Mouse (Mus musculus) midbrain, embryonic 14.5 days (tissue): ENCODE measurements at regions not wholly inside any gene's neighbourhood (a gene's known extent, or its start where the extent isn't known, plus 50 kb on each side); places are given as distances from the start of the nearest gene placed in this dataset.

Source experiments
- ATAC-seq: fragments of 200-750 bp; cut with Nextera tagmentation; 2 replicates; pipeline ENCODE4 v1.8.0; 2017; ENCODE audit warnings: moderate number of reproducible peaks, moderate library complexity; ENCODE audit not compliant: low FRiP score, low TSS enrichment
- DNase-seq: peaks from one replicate; pipeline ENCODE4 v3.0.0-alpha.2; 2015
- H3K27ac ChIP-seq: fragments of 300-500 bp; sonication (generic); replicated peaks from 2 replicates; pipeline ENCODE4 v1.5.1; 2014; ENCODE audit warnings: mild to moderate bottlenecking, low read depth, low read length, moderate library complexity
- H3K27me3 ChIP-seq: fragments of 300-500 bp; sonication (generic); 2 replicates; pipeline ENCODE4 v1.6.1; 2014; ENCODE audit warnings: low read length, control low read depth, mixed read lengths; ENCODE audit not compliant: control insufficient read depth, insufficient read depth
- H3K36me3 ChIP-seq: fragments of 300-500 bp; sonication (generic); 2 replicates; pipeline ENCODE4 v1.6.1; 2014; ENCODE audit warnings: low read length, control low read depth; ENCODE audit not compliant: control insufficient read depth, insufficient read depth
- H3K4me1 ChIP-seq: fragments of 300-500 bp; sonication (generic); 2 replicates; pipeline ENCODE4 v1.6.1; 2014; ENCODE audit warnings: mild to moderate bottlenecking, antibody characterized with exemption, low read length, control low read depth; ENCODE audit not compliant: control insufficient read depth, insufficient read depth
- H3K4me2 ChIP-seq: fragments of 300-500 bp; sonication (generic); 2 replicates; pipeline ENCODE4 v1.6.1; 2014; ENCODE audit warnings: mild to moderate bottlenecking, low read length, moderate library complexity
- H3K4me3 ChIP-seq: fragments of 300-500 bp; sonication (generic); replicated peaks from 2 replicates; pipeline ENCODE4 v1.5.1; 2014; ENCODE audit warnings: low read depth, low read length
- H3K9ac ChIP-seq: fragments of 300-500 bp; sonication (generic); replicated peaks from 2 replicates; pipeline ENCODE4 v1.6.1; 2014; ENCODE audit warnings: mild to moderate bottlenecking, low read length, moderate library complexity
- H3K9me3 ChIP-seq: fragments of 300-500 bp; sonication (generic); 2 replicates; pipeline ENCODE4 v1.6.1; 2016; ENCODE audit warnings: low read length, control low read depth, mixed read lengths; ENCODE audit not compliant: control insufficient read depth
- WGBS: fragments of 180-500 bp; shearing (Covaris S2); extraction: QIAGEN DNeasy Blood & Tissue Kit; methylation state at CpG from one replicate; pipeline ENCODE4 v1.1.7; 2014; 5-methylcytosine and 5-hydroxymethylcytosine counted together

- no peak overlapping the region for H3K4me2 ChIP-seq
- H3K27me3 ChIP-seq, result no peaks in the 10 kb centered on the region
- DNase-seq (peak; percentile 36), ATAC-seq (no peak)
- H3K4me1 ChIP-seq, result 0 out of 2 replicates have a peak, but pooled peaks cover 6% of the 10 kb centered on the region
- no peak overlapping the region for H3K9ac ChIP-seq
- no peaks in the 10 kb centered on the region for H3K9me3 ChIP-seq
- 49% methylated on average over 10 of the region's 10 CpGs for WGBS
- H3K36me3 ChIP-seq, result no peaks in the 10 kb centered on the region
- 0 out of 2 replicates have a peak overlapping the region, but pooled peaks have one; percentile 20 for H3K27ac ChIP-seq
- H3K4me3 ChIP-seq, result no peak overlapping the region
Measured at GRCm38 (mm10) chr3:120884189-120884588, 287.3 kb downstream of the Rwdd3 start.

DNA sequence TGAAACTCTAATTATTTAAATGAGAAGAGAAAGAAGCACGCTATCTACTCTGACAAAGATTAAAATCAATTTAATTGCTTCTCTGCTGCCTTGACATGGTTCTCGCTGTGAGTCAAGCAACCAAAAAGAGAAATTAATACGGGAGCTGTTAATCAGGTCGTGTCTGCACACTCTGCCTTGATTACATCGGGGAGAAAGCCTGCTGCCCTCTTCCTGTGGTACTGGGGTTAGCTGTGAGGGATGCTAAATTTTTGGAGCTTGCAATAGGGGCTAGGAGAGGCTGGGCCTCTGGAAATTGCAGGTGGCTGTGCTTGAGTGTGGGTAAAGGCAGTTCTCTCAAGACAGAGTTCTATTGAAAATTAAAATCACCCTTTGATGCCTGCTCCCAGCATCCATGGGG, 287.8 kb downstream of the Rwdd3 start:
- 55% methylated on average over 5 of the region's 5 CpGs for WGBS
- Histone ChIP-seq H3K27me3 (no peaks in the 10 kb centered on the region), H3K9me3 (no peaks in the 10 kb centered on the region), H3K4me1 (0 out of 2 replicates have a peak, but pooled peaks cover 6% of the 10 kb centered on the region), H3K4me3 (no peak overlapping the region), H3K27ac (0 out of 2 replicates have a peak overlapping the region, but pooled peaks have one; percentile 20), H3K9ac (no peak overlapping the region), H3K36me3 (no peaks in the 10 kb centered on the region), H3K4me2 (no peak overlapping the region)
- ATAC-seq, result no peak
- peak; percentile 21 for DNase-seq

- no peaks in the 10 kb centered on the region for H3K27me3 ChIP-seq
- ATAC-seq (no peak), DNase-seq (no peak)
- H3K4me2 ChIP-seq, result no peak overlapping the region
- 52% methylated on average over 2 of the region's 2 CpGs for WGBS
- H3K9me3 ChIP-seq, result no peaks in the 10 kb centered on the region
- H3K4me1 ChIP-seq, result 0 out of 2 replicates have a peak, but pooled peaks cover 6% of the 10 kb centered on the region
- H3K36me3 ChIP-seq, result no peaks in the 10 kb centered on the region
- no peak overlapping the region for H3K4me3 ChIP-seq
- no peak overlapping the region for H3K27ac ChIP-seq
- H3K9ac ChIP-seq, result no peak overlapping the region
Measured at GRCm38 (mm10) chr3:120879409-120879808, 292.1 kb downstream of the Rwdd3 start.

DNA sequence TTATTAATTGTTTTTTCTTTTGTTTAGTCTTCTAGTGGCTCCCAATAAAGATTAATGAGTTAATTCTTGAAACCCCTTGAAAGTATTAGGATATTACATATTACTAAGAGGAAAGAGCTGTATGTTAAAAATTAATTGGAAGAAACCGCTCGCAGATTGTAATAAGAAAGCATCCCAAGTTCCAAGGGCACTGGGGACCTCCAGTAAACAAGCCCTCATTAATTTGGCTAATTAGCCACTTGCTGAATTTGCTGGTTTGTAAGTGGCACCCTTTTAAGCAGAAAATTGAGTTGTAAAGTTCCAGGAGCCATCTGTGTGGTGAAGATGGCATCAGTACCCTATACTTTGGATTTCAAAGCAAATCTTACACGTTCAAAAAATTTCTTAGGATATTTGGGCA, 295.8 kb downstream of the Rwdd3 start:
- 82% methylated on average over 3 of the region's 3 CpGs for WGBS
- no peaks in the 10 kb centered on the region for H3K27me3 ChIP-seq
- no peak overlapping the region for H3K4me2 ChIP-seq
- no peaks in the 10 kb centered on the region for H3K4me1 ChIP-seq
- H3K9me3 ChIP-seq, result no peaks in the 10 kb centered on the region
- no peak overlapping the region for H3K9ac ChIP-seq
- H3K4me3 ChIP-seq, result no peak overlapping the region
- no peak overlapping the region for H3K27ac ChIP-seq
- no peaks in the 10 kb centered on the region for H3K36me3 ChIP-seq
- ATAC-seq (no peak), DNase-seq (no peak)

DNA sequence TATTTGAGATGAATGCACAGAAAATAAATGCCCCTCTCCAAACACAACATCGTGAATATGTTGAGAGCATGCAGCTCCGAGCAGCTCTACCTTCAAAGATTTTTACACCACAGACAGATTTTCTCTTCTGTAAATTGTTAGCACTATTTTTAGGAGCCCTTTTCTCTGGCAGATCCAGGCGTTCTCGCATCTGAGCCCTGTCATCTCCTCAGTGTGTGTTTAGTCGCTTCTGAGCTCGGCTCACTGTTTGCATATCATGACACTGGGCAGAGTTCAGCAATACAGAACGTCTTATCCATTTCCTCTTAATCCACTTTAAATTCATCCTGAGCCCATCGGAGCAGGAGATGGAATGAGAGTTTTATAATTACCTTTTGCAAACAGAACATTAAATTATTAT, 306.5 kb downstream of the Rwdd3 start:
- H3K4me1 ChIP-seq, result no peaks in the 10 kb centered on the region
- no peak overlapping the region for H3K4me3 ChIP-seq
- H3K9ac ChIP-seq, result no peak overlapping the region
- H3K27me3 ChIP-seq, result no peaks in the 10 kb centered on the region
- H3K27ac ChIP-seq, result no peak overlapping the region
- H3K9me3 ChIP-seq, result no peaks in the 10 kb centered on the region
- DNase-seq (peak; percentile 31), ATAC-seq (no peak)
- H3K36me3 ChIP-seq, result no peaks in the 10 kb centered on the region
- WGBS, result 61% methylated on average over 8 of the region's 8 CpGs
- H3K4me2 ChIP-seq, result no peak overlapping the region

DNA sequence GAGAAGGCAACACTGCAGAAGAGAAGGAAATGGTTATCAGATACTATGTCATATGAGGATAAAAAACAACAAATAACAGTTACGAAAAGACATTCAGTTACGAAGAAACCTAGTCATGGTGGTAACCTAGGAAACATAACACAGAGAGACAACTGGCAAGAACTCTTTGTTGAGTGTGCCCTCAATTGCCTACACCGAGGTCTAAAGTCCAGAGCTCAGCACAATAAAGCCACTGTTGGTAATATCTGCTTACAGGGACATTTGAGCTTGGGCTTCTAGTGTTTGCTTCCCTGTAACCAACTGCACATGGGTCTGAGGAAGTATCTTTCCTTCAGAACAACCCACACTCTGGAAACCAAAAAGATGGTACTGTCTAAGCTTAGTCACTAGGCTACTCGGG, 309.9 kb downstream of the Rwdd3 start:
- H3K4me2 ChIP-seq, result no peak overlapping the region
- H3K4me1 ChIP-seq, result no peaks in the 10 kb centered on the region
- H3K4me3 ChIP-seq, result no peak overlapping the region
- H3K9me3 ChIP-seq, result no peaks in the 10 kb centered on the region
- H3K27ac ChIP-seq, result no peak overlapping the region
- no peak for ATAC-seq
- no peaks in the 10 kb centered on the region for H3K36me3 ChIP-seq
- no peaks in the 10 kb centered on the region for H3K27me3 ChIP-seq
- no peak overlapping the region for H3K9ac ChIP-seq
- 76% methylated on average over 4 of the region's 4 CpGs for WGBS
- DNase-seq, result no peak

DNA sequence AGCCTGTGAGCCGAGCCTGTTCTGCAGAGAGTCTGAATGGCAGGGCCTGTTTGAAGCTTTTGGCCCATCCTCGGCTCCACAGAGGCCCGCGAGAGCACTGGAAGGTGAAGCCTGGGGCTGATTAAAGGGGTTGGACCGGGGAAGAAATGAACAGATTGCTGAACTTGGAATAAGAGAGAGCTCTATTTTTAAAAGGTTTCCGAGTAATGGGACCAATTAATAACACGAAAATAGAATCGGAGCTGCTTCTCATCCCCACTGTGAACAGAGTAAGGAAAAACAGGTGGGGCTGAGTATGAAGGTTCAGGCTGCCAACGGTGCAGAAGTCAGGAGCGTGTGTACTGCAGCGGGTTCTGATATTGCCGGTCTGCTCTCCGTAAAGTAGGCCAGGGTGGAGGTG, 313.2 kb downstream of the Rwdd3 start:
- no peaks in the 10 kb centered on the region for H3K4me1 ChIP-seq
- no peaks in the 10 kb centered on the region for H3K36me3 ChIP-seq
- H3K9ac ChIP-seq, result no peak overlapping the region
- no peak for DNase-seq
- H3K4me3 ChIP-seq, result no peak overlapping the region
- H3K27me3 ChIP-seq, result no peaks in the 10 kb centered on the region
- H3K27ac ChIP-seq, result no peak overlapping the region
- WGBS, result 88% methylated on average over 13 of the region's 13 CpGs
- no peaks in the 10 kb centered on the region for H3K9me3 ChIP-seq
- ATAC-seq, result no peak
- no peak overlapping the region for H3K4me2 ChIP-seq

- DNase-seq (no peak), ATAC-seq (no peak)
- Histone ChIP-seq H3K27ac (no peak overlapping the region), H3K4me1 (no peaks in the 10 kb centered on the region), H3K36me3 (no peaks in the 10 kb centered on the region), H3K4me3 (no peak overlapping the region), H3K27me3 (no peaks in the 10 kb centered on the region), H3K4me2 (no peak overlapping the region), H3K9me3 (no peaks in the 10 kb centered on the region), H3K9ac (no peak overlapping the region)
- WGBS, result 91% methylated on average over 3 of the region's 3 CpGs
Measured at GRCm38 (mm10) chr3:120854322-120854721, 317.2 kb downstream of the Rwdd3 start.

DNA sequence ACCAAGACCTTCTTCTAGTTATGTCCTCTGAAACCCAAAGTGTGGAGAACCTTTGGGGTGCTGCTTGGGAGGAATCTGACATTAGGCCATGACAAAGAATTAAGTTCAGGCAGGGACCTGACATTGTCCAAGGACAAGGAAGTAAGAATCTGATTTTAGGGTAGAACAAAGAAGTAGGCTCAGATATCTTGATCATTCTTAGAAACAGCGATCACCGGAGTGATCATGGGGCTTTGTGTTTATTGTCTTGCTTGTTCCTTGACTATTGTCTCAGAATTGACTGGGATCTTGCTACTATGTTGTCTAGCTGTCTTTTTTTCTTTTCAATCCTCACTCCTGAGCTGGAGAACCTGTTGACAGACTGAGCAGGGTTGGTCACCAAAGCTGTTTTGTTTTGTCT, 327.9 kb downstream of the Rwdd3 start:
- Histone ChIP-seq H3K27me3 (no peaks in the 10 kb centered on the region), H3K27ac (no peak overlapping the region), H3K9me3 (no peaks in the 10 kb centered on the region), H3K9ac (no peak overlapping the region), H3K4me1 (no peaks in the 10 kb centered on the region), H3K4me3 (no peak overlapping the region), H3K4me2 (no peak overlapping the region), H3K36me3 (no peaks in the 10 kb centered on the region)
- DNase-seq (no peak), ATAC-seq (no peak)
- 83% methylated on average over 2 of the region's 2 CpGs for WGBS
